Mouse (Mus musculus) heart, adult 2 months (tissue): Measurements from ENCODE around the gene Zfp52. TPM values are rescaled to one million over a fixed set of nuclear protein-coding genes. Genes with fewer than 3 reads are reported as not detected.

Source experiments
- DNase-seq, 2 experiments: peaks; one replicate each; pipeline ENCODE4 v3.0.0; 2021
- H3K27ac ChIP-seq: fragments of 200-600 bp; 2 replicates; pipeline ENCODE4 v1.8.1; 2022
- H3K27me3 ChIP-seq: fragments of 200-500 bp; 2 replicates; pipeline ENCODE4 v1.6.1; 2012; ENCODE audit warnings: mild to moderate bottlenecking, low read length, inconsistent platforms, mixed read lengths; ENCODE audit not compliant: control insufficient read depth, insufficient read depth
- H3K36me3 ChIP-seq: fragments of 200-500 bp; 2 replicates; pipeline ENCODE4 v1.6.1; 2012; ENCODE audit warnings: low read length, inconsistent platforms; ENCODE audit not compliant: control insufficient read depth, insufficient read depth
- H3K4me1 ChIP-seq: fragments of 200-500 bp; 2 replicates; pipeline ENCODE4 v1.6.1; 2011; ENCODE audit warnings: low read length; ENCODE audit not compliant: control insufficient read depth, insufficient read depth
- H3K4me3 ChIP-seq: fragments of 200-600 bp; 2 replicates; pipeline ENCODE4 v1.8.1; 2022
- H3K79me2 ChIP-seq: fragments of 200-500 bp; replicated peaks from 2 replicates; pipeline ENCODE4 v1.6.1; 2012; ENCODE audit warnings: mild to moderate bottlenecking, inconsistent platforms, low read length, moderate library complexity, mixed read lengths; ENCODE audit not compliant: control insufficient read depth, insufficient read depth
- H3K9ac ChIP-seq: fragments of 200-500 bp; 2 replicates; pipeline ENCODE4 v1.6.1; 2012; ENCODE audit warnings: low read depth, mild to moderate bottlenecking, control low read depth, inconsistent platforms, low read length, mixed read lengths
- CTCF ChIP-seq: fragments of 200-600 bp; IDR thresholded peaks from 2 replicates; pipeline ENCODE4 v1.8.1; 2022; ENCODE audit warnings: antibody characterized with exemption, mild to moderate bottlenecking, moderate library complexity
- EP300 ChIP-seq: fragments of 200-500 bp; IDR thresholded peaks from 2 replicates; pipeline ENCODE4 v1.6.1; 2011; ENCODE audit warnings: low read depth, low read length, control low read depth; ENCODE audit not compliant: insufficient read depth
- POLR2A ChIP-seq: fragments of 200-500 bp; IDR thresholded peaks from 2 replicates; pipeline ENCODE4 v1.6.1; 2011; ENCODE audit warnings: mild to moderate bottlenecking, low read depth, low read length, control low read depth; ENCODE audit not compliant: insufficient read depth
- WGBS: fragments of 180-500 bp; shearing (Covaris S2); methylation state at CpG from one replicate; pipeline ENCODE4 v1.1.7; 2018; 5-methylcytosine and 5-hydroxymethylcytosine counted together
- intact Hi-C: fragments of 180-260 bp; cut with DNase I; formaldehyde crosslinking; loops from one replicate; pipeline ENCODE4 v1.15.1; 2025
- polyA plus RNA-seq: library from polyadenylated mRNA; depleted of rRNA; stranded (reverse); fragments of >200 nt; gene quantifications from 2 replicates; pipeline ENCODE4 v1.2.3, GENCODE M21; 2012; rRNA removed
- total RNA-seq, 2 experiments: library from RNA; stranded (reverse); gene quantifications; 2 replicates each; pipeline ENCODE4 v1.2.3; 2021

The Zfp52 gene
- total and polyA plus RNA-seq, 3 experiments: 1.1 to 5.9 (median 3.5) TPM

- H3K79me2 ChIP-seq: no peaks in the 10 kb centered on the region; the same call in 1 of the 2 replicates
- TF ChIP-seq CTCF: no peak
- TF ChIP-seq POLR2A: peak; percentile 74
- TF ChIP-seq EP300: peak; percentile 73
- under 1% methylated on average over 29 of the region's 29 CpGs for WGBS
- peaks cover 8% of the 10 kb centered on the region for H3K4me1 ChIP-seq
- H3K9ac ChIP-seq: peak within 1 kb of the TSS; percentile 69
- peak within 1 kb of the TSS; percentile 94 for H3K27ac ChIP-seq
- intact Hi-C loops: loop anchor here (1.0 to 10.0 kb wide), 2 partner anchors 32 to 622 kb away; partner anchors contain the start of genes Ppp2r1a and Zfp52
- peaks cover 2% of the 10 kb centered on the region for H3K36me3 ChIP-seq
- peak; percentile 88 to 90 for DNase-seq
- no peaks in the 10 kb centered on the region for H3K27me3 ChIP-seq
- peak within 1 kb of the TSS; percentile 70 for H3K4me3 ChIP-seq
Observed at GRCm38 (mm10) chr17:21566728-21567349, 31.5 kb downstream of the Zfp52 start, which contains the start of gene Zfp948. Gene Zfp948 (plus strand): TSS chr17:21567008.

DNA sequence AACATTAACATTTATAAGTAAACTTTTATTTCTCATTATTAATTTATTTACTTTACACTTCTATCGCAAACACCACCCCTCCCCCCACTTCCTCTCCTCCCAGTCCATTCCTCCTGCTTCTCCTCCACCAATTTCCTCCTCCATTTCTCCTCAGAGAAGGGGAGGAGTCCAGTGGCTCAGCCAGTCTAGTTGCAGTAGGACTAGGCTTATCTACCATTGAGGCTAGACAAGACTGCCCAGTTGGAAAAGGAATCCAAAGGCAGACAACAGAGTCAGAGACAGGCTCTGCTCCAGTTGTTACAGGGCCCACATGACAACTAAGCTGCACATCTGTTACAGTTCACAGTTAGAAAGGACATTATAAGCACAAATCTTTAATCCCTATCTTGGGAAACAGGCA is 32.4 kb downstream of the Zfp52 start:
- Histone ChIP-seq H3K27me3 (no peaks in the 10 kb centered on the region), H3K36me3 (peaks cover 2% of the 10 kb centered on the region), H3K27ac (peak overlapping the region; percentile 94; the same call in 1 of the 2 replicates), H3K9ac (no peak overlapping the region), H3K79me2 (no peaks in the 10 kb centered on the region; the same call in 1 of the 2 replicates), H3K4me3 (peak overlapping the region; percentile 70), H3K4me1 (peaks cover 8% of the 10 kb centered on the region)
- no peak for TF ChIP-seq POLR2A
- WGBS: 28% methylated on average over 1 of the region's 1 CpGs
- DNase-seq: peak in 1 of 2 experiments; percentile 13
- intact Hi-C loops: loop anchor here (10.0 kb wide), 1 partner anchor 623 kb away; the partner anchor contains the start of gene Ppp2r1a

DNA sequence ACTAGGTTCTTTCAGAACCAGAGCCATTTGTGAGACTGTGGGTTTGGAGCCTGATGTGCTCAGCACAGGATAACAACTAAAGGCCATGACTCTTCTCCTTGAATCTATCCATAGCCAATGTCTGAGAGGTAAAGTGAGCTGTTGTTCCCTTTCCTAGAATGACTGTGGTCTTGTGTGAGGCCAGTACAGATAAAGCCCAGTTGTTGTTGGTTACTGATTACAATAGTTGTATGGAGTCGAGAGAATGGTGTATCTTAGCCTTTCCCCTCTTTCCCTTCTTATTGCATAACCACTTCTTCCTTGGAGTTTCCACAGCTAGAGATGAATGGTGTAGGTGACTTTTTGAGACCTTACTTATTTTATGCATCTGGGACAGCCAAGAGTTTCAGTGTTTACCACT is 43.7 kb downstream of the Zfp52 start:
- intact Hi-C loops: loop anchor here (5.0 kb wide), 1 partner anchor 347 kb away; no protein-coding TSS in a partner anchor
- no peaks in the 10 kb centered on the region; the same call in 1 of the 2 replicates for H3K36me3 ChIP-seq

GRCm38 (mm10) chr17:21579493-21580175 is 44.3 kb downstream of the Zfp52 start:
- Histone ChIP-seq H3K4me3 (no peak overlapping the region), H3K27me3 (no peaks in the 10 kb centered on the region), H3K4me1 (no peaks in the 10 kb centered on the region), H3K27ac (no peak overlapping the region), H3K79me2 (no peaks in the 10 kb centered on the region), H3K9ac (no peak overlapping the region), H3K36me3 (no peaks in the 10 kb centered on the region; the same call in 1 of the 2 replicates)
- peak in 1 of 2 experiments; percentile 13 for DNase-seq
- intact Hi-C loops: loop anchor here (5.0 kb wide), 1 partner anchor 347 kb away; no protein-coding TSS in a partner anchor
- peak; percentile 82 for TF ChIP-seq CTCF
- no peak for TF ChIP-seq POLR2A
- TF ChIP-seq EP300: no peak
- 20% methylated on average over 5 of the region's 5 CpGs for WGBS

More for the DNA sequence above, 43.7 kb downstream of the Zfp52 start:
- no peak overlapping the region for H3K4me3 ChIP-seq
- no peaks in the 10 kb centered on the region for H3K27me3 ChIP-seq
- no peak overlapping the region for H3K9ac ChIP-seq
- H3K27ac ChIP-seq: no peak overlapping the region
- WGBS: 52% methylated on average over 1 of the region's 1 CpGs
- H3K79me2 ChIP-seq: no peaks in the 10 kb centered on the region
- H3K4me1 ChIP-seq: no peaks in the 10 kb centered on the region
- TF ChIP-seq CTCF (no peak), POLR2A (no peak), EP300 (no peak)
- no peak for DNase-seq

GRCm38 (mm10) chr17:21585521-21585920 is 50.2 kb downstream of the Zfp52 start:
- no peak overlapping the region for H3K27ac ChIP-seq
- no peak for TF ChIP-seq CTCF
- no peak for TF ChIP-seq POLR2A
- TF ChIP-seq EP300: no peak
- H3K79me2 ChIP-seq: no peaks in the 10 kb centered on the region
- peaks cover 15% of the 10 kb centered on the region for H3K36me3 ChIP-seq
- no peak for DNase-seq
- 96% methylated on average over 2 of the region's 2 CpGs for WGBS
- H3K4me3 ChIP-seq: no peak overlapping the region
- H3K27me3 ChIP-seq: no peaks in the 10 kb centered on the region
- intact Hi-C loops: no loop called here
- H3K4me1 ChIP-seq: no peaks in the 10 kb centered on the region
- H3K9ac ChIP-seq: no peak overlapping the region

Other genes with a start within 250 kb of the Zfp52 start
- not detected for gene Vmn1r237, start 223.7 kb upstream of the Zfp52 start, total RNA-seq
- gene Vmn1r237, start 223.7 kb upstream of the Zfp52 start, polyA plus RNA-seq: not detected in 2 replicates
- under 1 TPM; 0.86 to 0.89 TPM for gene Zfp677, start 151.8 kb upstream of the Zfp52 start, total RNA-seq
- 0.25 and 0.50 TPM in 2 replicates for gene Zfp677, start 151.8 kb upstream of the Zfp52 start, polyA plus RNA-seq
- gene Zfp54, start 112.3 kb upstream of the Zfp52 start, total RNA-seq: 1 to 10 TPM in 1 of 2 experiments, under 1 TPM in 1; 0.59 to 1.0 TPM
- gene Zfp54, start 112.3 kb upstream of the Zfp52 start, polyA plus RNA-seq: 0.39 and 0.64 TPM in 2 replicates
- 1 to 10 TPM; 6.3 to 8.5 TPM for gene Zfp51, start 85.2 kb upstream of the Zfp52 start, total RNA-seq
- gene Zfp51, start 85.2 kb upstream of the Zfp52 start, polyA plus RNA-seq: 1.5 and 3.7 TPM in 2 replicates
- gene Zfp53, start 46.5 kb upstream of the Zfp52 start, total RNA-seq: 1 to 10 TPM; 2.0 to 2.5 TPM
- gene Zfp53, start 46.5 kb upstream of the Zfp52 start, polyA plus RNA-seq: 0.55 and 1.0 TPM in 2 replicates
- 1 to 10 TPM; 2.7 to 3.7 TPM for gene Zfp948, start 31.5 kb downstream of the Zfp52 start, total RNA-seq
- gene Zfp948, start 31.5 kb downstream of the Zfp52 start, polyA plus RNA-seq: 1.2 and 3.0 TPM in 2 replicates
- gene Zfp983, start 115.1 kb downstream of the Zfp52 start, total RNA-seq: 1 to 10 TPM; 2.1 to 2.4 TPM
- gene Zfp983, start 115.1 kb downstream of the Zfp52 start, polyA plus RNA-seq: 0.35 and 1.3 TPM in 2 replicates
- 1 to 10 TPM; 2.2 to 2.4 TPM for gene Gm10226, start 156.3 kb downstream of the Zfp52 start, total RNA-seq
- gene Gm10226, start 156.3 kb downstream of the Zfp52 start, polyA plus RNA-seq: not detected in 2 replicates
- gene Zfp760, start 172.2 kb downstream of the Zfp52 start, total RNA-seq: 1 to 10 TPM; 1.3 to 1.5 TPM
- gene Zfp760, start 172.2 kb downstream of the Zfp52 start, polyA plus RNA-seq: 0.53 and 1.3 TPM in 2 replicates
- gene Zfp229, start 195.3 kb downstream of the Zfp52 start, total RNA-seq: 1 to 10 TPM; 5.1 to 5.9 TPM
- gene Zfp229, start 195.3 kb downstream of the Zfp52 start, polyA plus RNA-seq: 1.5 and 3.3 TPM in 2 replicates